Mouse (Mus musculus): ENCODE measurements around the gene Slc30a7. TPM values are rescaled to one million over a fixed set of nuclear protein-coding genes. Genes with fewer than 3 reads are reported as not detected.

The Slc30a7 gene
- polyA plus RNA-seq, 2 experiments: 34.3 to 39.8 TPM

GRCm38 (mm10) chr3:115937807-115938206 lies 69.4 kb downstream of the Slc30a7 start:
- Histone ChIP-seq H3K4me1 (ENCODE audit: control insufficient read depth, insufficient read depth, low read length) (no peaks in the 10 kb centered on the region), H3K27ac (replicated peaks; ENCODE audit: low read depth, low read length) (no peak overlapping the region), H3K27me3 (ENCODE audit: control insufficient read depth, insufficient read depth, low read length) (no peaks in the 10 kb centered on the region), H3K4me3 (replicated peaks; ENCODE audit: low read length) (no peak overlapping the region), H3K9me3 (ENCODE audit: control insufficient read depth, low read length) (no peaks in the 10 kb centered on the region), H3K9ac (ENCODE audit: low read depth, low read length, severe bottlenecking) (no peak overlapping the region), H3K36me3 (ENCODE audit: control insufficient read depth, insufficient read depth, low read length) (peaks cover 20% of the 10 kb centered on the region), H3K4me2 (replicated peaks; ENCODE audit: low read depth, low read length, severe bottlenecking) (no peak overlapping the region)
- 92% methylated on average over 10 of the region's 10 CpGs for WGBS
- DNase-seq (ENCODE audit: low spot score) (no peak), ATAC-seq (ENCODE audit: low FRiP score, low read depth) (no peak)
- no peak for TF ChIP-seq POLR2A (IDR thresholded peaks at IDR 0.05; ENCODE audit: borderline replicate concordance, extremely low read depth, insufficient read depth, insufficient read length)

DNA sequence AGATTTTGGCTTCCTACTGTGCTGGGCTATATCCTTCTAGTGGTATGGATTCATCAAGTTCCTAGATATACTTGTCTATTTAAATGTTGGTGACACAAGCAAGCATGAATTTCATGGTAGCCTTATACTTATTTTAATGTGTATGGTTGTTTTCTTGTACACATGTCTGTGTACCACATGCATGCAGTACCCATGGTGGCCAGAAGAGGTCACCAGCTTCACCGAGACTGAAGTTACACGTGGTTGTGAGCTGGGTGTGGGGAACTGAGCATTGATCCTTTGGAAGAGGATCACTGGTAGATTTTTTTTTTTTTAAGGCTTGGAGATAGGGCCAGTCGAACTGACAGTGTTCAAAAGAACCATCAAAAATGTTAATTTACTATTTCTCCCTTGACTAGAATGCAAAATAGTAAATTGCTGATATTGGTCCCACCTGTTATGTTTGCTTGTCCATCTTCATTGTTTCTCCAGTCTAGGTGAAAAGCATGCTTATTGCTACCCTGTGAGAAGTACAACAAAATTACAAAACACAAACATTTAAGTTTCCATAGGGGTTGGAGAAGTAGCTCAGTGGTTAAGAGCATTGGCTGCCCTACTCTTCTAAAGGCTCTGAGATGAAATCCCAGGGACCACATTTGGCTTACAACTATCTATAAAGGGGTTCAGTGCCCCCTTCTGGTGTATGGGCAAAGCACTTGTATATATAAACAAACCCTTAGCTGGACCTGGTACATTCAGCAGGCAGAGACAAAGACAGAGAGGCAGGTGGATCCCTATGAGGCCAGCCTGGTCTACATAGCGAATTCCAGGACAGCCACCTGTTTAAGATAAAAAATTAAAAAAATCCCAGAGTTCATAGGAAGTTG lies 70.2 kb downstream of the Slc30a7 start:
- Histone ChIP-seq H3K4me2 (replicated peaks; ENCODE audit: low read depth, low read length, severe bottlenecking) (no peak overlapping the region), H3K9me3 (ENCODE audit: control insufficient read depth, low read length) (no peaks in the 10 kb centered on the region), H3K27ac (replicated peaks; ENCODE audit: low read depth, low read length) (no peak overlapping the region), H3K27me3 (ENCODE audit: control insufficient read depth, insufficient read depth, low read length) (no peaks in the 10 kb centered on the region), H3K36me3 (ENCODE audit: control insufficient read depth, insufficient read depth, low read length) (peaks cover 13% of the 10 kb centered on the region; the same call in 1 of the 2 replicates), H3K9ac (ENCODE audit: low read depth, low read length, severe bottlenecking) (no peak overlapping the region), H3K4me3 (replicated peaks; ENCODE audit: low read length) (no peak overlapping the region), H3K4me1 (ENCODE audit: control insufficient read depth, insufficient read depth, low read length) (no peaks in the 10 kb centered on the region)
- 61% methylated on average over 4 of the region's 4 CpGs for WGBS
- no peak for ATAC-seq (ENCODE audit: low FRiP score, low read depth)
- DNase-seq (ENCODE audit: low spot score): no peak
- no peak for TF ChIP-seq POLR2A (IDR thresholded peaks at IDR 0.05; ENCODE audit: borderline replicate concordance, extremely low read depth, insufficient read depth, insufficient read length)

DNA sequence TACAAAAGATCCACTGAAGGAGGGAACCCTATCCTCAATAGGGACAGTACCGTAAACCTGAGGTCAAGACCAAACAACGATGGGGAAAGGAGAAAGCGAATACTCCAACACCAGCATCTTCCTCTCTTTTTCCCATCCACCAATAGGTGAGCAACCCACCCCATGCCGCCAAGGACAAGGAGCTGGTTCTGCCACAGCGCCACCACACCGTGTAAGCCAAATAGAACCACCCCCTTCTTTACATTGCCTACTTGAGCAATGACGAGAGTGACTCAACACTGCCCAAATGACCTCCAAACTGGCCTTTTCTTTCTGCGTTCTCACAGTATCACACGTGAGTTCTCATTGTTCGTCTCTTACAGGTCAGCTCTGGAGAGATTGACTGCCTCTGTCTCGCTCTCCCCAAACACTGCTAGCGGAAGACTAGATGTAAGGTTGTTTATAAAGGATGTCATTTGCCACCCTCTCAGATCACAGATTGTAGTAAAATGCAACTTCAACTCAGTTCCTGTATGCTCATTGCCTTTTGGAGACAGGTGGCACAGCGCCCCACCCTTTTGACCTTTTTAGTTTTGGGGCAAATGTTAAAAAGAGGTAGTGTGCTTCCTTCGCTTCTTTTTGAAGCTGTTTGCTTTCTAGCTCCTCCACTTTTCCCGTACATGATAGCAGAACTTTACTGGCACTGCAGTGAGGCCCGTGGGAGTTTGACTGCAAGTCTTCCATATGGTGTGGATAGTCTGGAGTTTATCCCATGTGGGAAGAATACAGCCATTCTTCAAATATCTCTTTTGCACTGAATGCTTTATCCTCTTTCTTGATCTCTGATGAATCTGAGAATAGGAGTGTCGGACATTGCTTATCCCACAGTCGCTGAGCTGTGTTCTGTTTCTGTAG lies 73.7 kb downstream of the Slc30a7 start:
- no peak overlapping the region for H3K4me2 ChIP-seq (replicated peaks; ENCODE audit: low read depth, low read length, severe bottlenecking)
- no peak overlapping the region for H3K4me3 ChIP-seq (replicated peaks; ENCODE audit: low read length)
- H3K9ac ChIP-seq (ENCODE audit: low read depth, low read length, severe bottlenecking): no peak overlapping the region
- H3K36me3 ChIP-seq (ENCODE audit: control insufficient read depth, insufficient read depth, low read length): peaks cover 4% of the 10 kb centered on the region
- H3K27ac ChIP-seq (replicated peaks; ENCODE audit: low read depth, low read length): no peak overlapping the region
- ATAC-seq (ENCODE audit: low FRiP score, low read depth) (no peak), DNase-seq (ENCODE audit: low spot score) (no peak)
- H3K27me3 ChIP-seq (ENCODE audit: control insufficient read depth, insufficient read depth, low read length): no peaks in the 10 kb centered on the region
- H3K9me3 ChIP-seq (ENCODE audit: control insufficient read depth, low read length): no peaks in the 10 kb centered on the region
- no peaks in the 10 kb centered on the region for H3K4me1 ChIP-seq (ENCODE audit: control insufficient read depth, insufficient read depth, low read length)
- no peak for TF ChIP-seq POLR2A (IDR thresholded peaks at IDR 0.05; ENCODE audit: borderline replicate concordance, extremely low read depth, insufficient read depth, insufficient read length)
- 88% methylated on average over 18 of the region's 18 CpGs for WGBS

GRCm38 (mm10) chr3:115931701-115932100 lies 75.5 kb downstream of the Slc30a7 start:
- Histone ChIP-seq H3K4me1 (ENCODE audit: control insufficient read depth, insufficient read depth, low read length) (no peaks in the 10 kb centered on the region), H3K27ac (replicated peaks; ENCODE audit: low read depth, low read length) (no peak overlapping the region), H3K27me3 (ENCODE audit: control insufficient read depth, insufficient read depth, low read length) (no peaks in the 10 kb centered on the region), H3K9ac (ENCODE audit: low read depth, low read length, severe bottlenecking) (no peak overlapping the region), H3K36me3 (ENCODE audit: control insufficient read depth, insufficient read depth, low read length) (peaks cover 4% of the 10 kb centered on the region), H3K4me3 (replicated peaks; ENCODE audit: low read length) (no peak overlapping the region), H3K9me3 (ENCODE audit: control insufficient read depth, low read length) (no peaks in the 10 kb centered on the region), H3K4me2 (replicated peaks; ENCODE audit: low read depth, low read length, severe bottlenecking) (no peak overlapping the region)
- ATAC-seq (ENCODE audit: low FRiP score, low read depth) (no peak), DNase-seq (ENCODE audit: low spot score) (no peak)
- TF ChIP-seq POLR2A (IDR thresholded peaks at IDR 0.05; ENCODE audit: borderline replicate concordance, extremely low read depth, insufficient read depth, insufficient read length): no peak
- WGBS: 89% methylated on average over 6 of the region's 6 CpGs

GRCm38 (mm10) chr3:115926531-115926930 lies 80.7 kb downstream of the Slc30a7 start:
- H3K27me3 ChIP-seq (ENCODE audit: control insufficient read depth, insufficient read depth, low read length): no peaks in the 10 kb centered on the region
- H3K4me2 ChIP-seq (replicated peaks; ENCODE audit: low read depth, low read length, severe bottlenecking): no peak overlapping the region
- no peak for ATAC-seq (ENCODE audit: low FRiP score, low read depth)
- H3K4me3 ChIP-seq (replicated peaks; ENCODE audit: low read length): no peak overlapping the region
- no peaks in the 10 kb centered on the region for H3K9me3 ChIP-seq (ENCODE audit: control insufficient read depth, low read length)
- H3K36me3 ChIP-seq (ENCODE audit: control insufficient read depth, insufficient read depth, low read length): peaks cover 6% of the 10 kb centered on the region
- H3K4me1 ChIP-seq (ENCODE audit: control insufficient read depth, insufficient read depth, low read length): no peaks in the 10 kb centered on the region
- H3K27ac ChIP-seq (replicated peaks; ENCODE audit: low read depth, low read length): no peak overlapping the region
- TF ChIP-seq POLR2A (IDR thresholded peaks at IDR 0.05; ENCODE audit: borderline replicate concordance, extremely low read depth, insufficient read depth, insufficient read length): no peak
- DNase-seq (ENCODE audit: low spot score): no peak
- WGBS: 96% methylated on average over 8 of the region's 8 CpGs
- H3K9ac ChIP-seq (ENCODE audit: low read depth, low read length, severe bottlenecking): no peak overlapping the region

Measured in limb, embryonic 14.5 days (tissue).